Mouse (Mus musculus): ENCODE measurements at regions not wholly inside any gene's neighbourhood (a gene's known extent, or its start where the extent isn't known, plus 50 kb on each side); places are given as distances from the start of the nearest gene placed in this dataset.

- no peak for DNase-seq (ENCODE audit: low spot score in 2 of 2)
Observed at GRCm38 (mm10) chr15:56979353-56979752, 498.1 kb downstream of the Slc22a22 start.

- no peak for DNase-seq (ENCODE audit: low spot score in 2 of 2)
Observed at GRCm38 (mm10) chr15:56975446-56976433, 501.7 kb downstream of the Slc22a22 start.

DNA sequence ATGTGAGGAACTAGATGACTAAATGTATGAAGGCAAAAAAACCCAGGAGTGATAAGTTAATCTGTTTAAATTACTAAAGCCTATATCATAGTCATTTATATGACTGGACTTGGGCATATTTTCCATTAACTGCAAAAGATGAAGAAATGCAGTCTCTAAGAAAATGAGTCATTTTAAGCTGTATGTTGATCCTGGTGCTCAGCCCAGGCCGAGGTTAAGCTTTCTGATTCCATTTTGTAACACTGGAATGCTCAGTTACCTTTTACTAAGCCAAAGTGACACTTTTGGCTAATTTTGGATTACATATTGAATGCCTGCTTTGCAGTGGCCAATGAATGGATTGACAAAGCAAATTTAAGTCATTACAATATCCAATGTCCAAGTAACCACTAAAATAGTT, 507.3 kb downstream of the Slc22a22 start:
- no peak for DNase-seq (ENCODE audit: low spot score in 2 of 2)

- DNase-seq (ENCODE audit: low spot score in 2 of 2): no peak
Observed at GRCm38 (mm10) chr15:56956356-56956755, 521.1 kb downstream of the Slc22a22 start.

DNA sequence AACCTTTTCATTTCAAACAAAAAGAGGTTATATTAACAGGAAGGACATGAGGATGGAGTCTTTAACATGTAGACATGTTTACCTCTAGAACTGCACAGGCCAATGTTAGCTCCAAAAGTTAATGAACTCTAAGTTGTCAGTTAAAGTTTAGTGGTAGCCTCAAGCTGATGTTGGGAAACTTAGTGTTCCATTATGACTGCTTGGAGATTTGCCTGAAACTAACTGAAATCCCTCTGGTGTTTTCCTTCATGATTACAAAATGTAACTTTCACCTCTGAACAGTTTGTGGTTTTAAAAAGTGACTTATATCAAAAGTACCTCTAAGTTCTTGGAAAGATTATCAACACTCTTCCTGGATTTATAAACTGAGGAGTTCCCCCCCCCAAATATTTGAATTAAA, 525.2 kb downstream of the Slc22a22 start:
- no peak for DNase-seq (ENCODE audit: low spot score in 2 of 2)

DNA sequence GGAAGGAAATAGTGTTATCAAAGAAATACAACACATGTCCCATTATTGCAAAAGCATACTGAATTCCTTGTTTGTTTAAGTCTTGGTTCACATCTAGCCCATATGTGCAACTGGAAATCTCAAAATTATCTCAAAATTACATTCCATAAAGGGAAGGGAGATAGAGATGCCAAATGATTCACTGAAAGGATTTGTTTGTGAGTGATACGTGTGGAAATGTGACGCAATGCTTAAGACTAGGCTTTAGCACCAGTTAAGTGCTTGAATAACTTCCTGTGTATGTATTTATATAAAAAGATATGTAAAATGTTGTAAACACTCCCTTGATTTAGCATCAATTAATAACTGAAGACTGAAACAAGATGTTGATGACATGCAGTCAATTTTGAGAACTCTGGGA, 526.6 kb downstream of the Slc22a22 start:
- no peak for DNase-seq (ENCODE audit: low spot score in 2 of 2)

- no peak for DNase-seq (ENCODE audit: low spot score in 2 of 2)
Observed at GRCm38 (mm10) chr15:56940891-56941290, 536.5 kb downstream of the Slc22a22 start.

DNA sequence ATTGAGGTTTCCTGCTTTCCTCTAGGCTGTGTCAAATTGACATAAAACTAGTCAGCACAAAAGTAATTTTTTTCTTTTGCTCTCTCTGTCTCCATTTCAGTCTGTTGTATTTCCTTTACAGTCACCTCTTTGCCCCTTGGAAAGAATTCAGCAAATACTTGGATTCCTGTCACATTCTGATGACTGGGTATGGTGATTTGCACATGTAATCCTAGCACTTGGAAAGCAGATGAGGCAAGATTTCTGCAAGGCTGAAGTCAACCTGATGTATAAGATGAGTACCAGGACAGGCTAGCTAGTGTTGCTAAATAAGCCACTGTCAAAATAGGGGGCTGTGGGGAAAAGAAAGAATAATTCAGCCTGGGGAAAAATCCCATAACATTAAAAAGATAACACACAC, 580.9 kb downstream of the Slc22a22 start:
- no peak for DNase-seq (ENCODE audit: low spot score in 2 of 2)

GRCm38 (mm10) chr15:56881501-56881900, 595.9 kb downstream of the Slc22a22 start:
- no peak for DNase-seq (ENCODE audit: low spot score in 2 of 2)

- no peak for DNase-seq (ENCODE audit: low spot score in 2 of 2)
Observed at GRCm38 (mm10) chr15:56865879-56866278, 611.5 kb downstream of the Slc22a22 start.

DNA sequence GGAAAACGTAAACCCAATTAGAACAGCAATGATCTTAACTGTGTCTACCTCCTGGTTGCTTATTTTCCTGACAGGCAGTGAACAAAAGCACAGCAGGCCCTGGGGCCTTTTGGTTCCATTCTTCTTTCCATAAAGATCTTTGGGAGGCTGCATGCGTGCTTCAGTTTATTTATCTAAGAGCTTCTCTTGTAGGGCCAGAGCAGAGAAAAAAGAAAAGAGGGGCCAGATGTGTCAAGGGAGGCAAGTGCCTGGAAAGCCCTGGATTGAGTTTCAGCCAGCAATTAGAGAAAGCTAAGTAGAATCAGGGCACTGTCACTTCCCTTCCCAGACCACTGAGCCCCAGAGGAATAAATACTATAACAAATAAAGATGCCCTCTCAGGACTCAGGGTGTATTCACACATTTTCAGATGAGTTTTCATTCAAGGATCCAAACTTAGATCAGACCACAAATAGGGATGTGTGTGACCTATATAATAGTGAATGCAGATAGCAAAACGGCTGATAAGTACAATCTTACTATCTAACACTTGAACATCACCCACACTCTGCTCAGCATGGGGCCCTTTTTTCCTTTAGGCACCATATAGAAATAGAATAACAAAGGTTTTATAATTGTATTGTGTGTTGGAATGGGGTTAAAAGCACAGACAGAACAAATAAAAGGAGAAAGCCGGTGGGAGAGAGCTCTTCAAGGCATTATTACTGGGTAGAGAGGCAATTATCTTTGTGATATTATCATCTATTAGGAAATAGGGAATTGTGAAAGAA, 612.2 kb downstream of the Slc22a22 start:
- no peak for DNase-seq (ENCODE audit: low spot score in 2 of 2)

- no peak for DNase-seq (ENCODE audit: low spot score in 2 of 2)
Observed at GRCm38 (mm10) chr15:56858627-56859334, 618.6 kb downstream of the Slc22a22 start.

GRCm38 (mm10) chr15:56858134-56858533, 619.3 kb downstream of the Slc22a22 start:
- no peak for DNase-seq (ENCODE audit: low spot score in 2 of 2)

- DNase-seq (ENCODE audit: low spot score in 2 of 2): peak in 1 of 2 experiments; percentile 64
Observed at GRCm38 (mm10) chr15:56856057-56856456, 621.4 kb downstream of the Slc22a22 start.

DNA sequence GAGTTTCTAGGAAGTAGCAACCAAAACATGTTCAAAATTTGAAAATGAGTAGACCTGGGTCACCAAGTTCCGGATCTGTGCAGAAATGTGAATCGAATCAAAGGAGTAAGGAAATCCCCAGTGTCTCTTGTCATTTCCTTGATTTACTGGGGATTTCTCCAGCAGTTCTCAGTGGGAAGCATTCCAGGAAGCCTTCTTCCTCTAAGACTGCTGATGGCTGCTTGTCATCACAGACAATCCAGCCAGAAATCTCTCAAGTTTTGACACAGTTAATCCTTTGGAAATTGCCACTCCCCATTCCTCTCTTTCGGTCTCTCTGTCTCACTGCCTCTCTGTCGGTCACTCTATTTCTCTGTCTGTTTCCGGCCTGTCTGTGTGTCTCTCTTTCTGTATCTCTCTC, 624.3 kb downstream of the Slc22a22 start:
- DNase-seq (ENCODE audit: low spot score in 2 of 2): no peak

DNA sequence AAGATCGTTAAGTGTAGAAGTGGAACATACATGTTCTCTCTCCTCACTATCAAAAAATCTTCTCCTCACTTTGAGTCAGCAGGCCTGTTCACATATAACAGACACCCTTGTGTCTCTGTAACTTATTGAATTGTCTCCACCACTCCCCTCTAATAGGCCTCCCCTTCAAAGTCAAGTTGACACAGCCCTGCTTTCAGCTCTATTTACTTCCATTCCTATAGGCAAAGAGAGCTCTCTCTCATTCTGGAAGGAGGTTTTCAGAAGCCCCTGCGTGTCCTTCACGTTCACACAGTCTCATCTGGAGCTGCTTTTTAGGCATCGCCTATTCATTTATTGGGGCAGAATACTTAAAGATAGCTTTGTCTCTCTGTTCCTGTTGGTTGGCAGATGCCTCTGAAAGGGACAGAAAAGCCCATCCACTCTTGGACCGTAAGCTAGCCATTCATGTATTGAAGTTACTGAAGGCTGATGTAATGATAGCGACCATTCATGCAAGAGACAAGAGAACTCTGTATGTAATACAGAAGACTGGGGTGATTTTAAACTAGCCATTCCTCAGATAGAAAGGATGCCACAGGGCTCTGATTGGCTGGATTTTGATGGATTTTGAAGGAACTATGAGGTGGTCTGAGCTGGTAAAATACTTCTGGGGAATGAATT, 629.8 kb downstream of the Slc22a22 start:
- DNase-seq (ENCODE audit: low spot score in 2 of 2): no peak

DNA sequence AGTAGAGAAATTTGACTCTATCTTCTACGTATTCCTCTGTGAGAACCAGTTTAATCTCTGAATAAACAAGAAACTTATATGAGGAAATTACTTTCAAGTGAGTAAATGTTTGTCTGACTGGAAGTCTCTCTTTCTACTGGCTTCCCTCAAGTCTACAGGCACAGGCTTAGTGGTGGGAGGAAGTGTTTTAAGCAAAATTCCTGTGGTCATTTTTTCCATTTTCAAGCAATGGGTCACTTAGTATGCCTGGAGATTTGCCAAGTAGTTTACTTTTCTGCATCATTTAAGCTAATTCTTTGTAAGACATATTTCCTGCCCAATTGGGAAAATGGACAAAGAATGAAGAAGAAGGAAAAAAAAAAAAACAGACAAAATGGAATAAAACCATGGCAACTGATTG, 632.9 kb downstream of the Slc22a22 start:
- no peak for DNase-seq (ENCODE audit: low spot score in 2 of 2)

DNA sequence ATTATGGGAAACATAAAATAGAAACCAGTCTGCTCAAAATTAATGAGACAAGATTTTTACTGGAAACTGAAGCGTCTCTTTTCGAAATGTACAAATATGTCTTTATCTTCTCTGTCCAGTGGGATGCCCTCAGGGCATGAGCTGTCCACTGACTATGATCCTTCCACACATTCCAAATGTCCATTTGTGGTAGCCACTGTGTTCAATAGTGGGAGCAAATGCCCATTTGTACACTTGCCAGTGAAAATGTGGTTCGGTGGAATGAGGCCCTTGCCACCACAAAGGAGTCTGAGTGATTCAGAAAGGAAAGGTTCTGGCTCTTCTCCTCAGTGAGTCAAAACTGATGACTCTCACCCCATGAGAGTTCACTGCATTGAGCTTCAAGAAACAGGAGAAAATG, 635.9 kb downstream of the Slc22a22 start:
- DNase-seq (ENCODE audit: low spot score in 2 of 2): no peak

DNA sequence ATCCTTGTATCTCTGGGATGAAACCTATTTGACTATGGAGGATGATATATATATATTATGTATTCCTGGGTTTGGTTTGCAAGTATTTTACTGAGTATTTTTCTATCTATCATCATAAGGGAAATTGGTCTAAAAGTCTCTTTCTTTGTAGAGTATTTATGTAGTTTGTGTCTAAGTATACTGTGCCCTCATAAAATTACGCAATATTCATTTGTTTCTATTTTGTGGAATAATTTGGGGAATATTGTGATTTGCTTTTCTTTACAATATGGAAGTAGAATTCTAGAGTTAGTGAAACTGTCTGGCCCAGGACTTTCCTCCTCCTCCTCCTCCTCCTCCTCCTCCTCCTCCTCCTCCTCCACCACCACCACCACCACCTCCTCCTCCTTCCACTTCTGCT, 640.1 kb downstream of the Slc22a22 start:
- no peak for DNase-seq (ENCODE audit: low spot score in 2 of 2)

DNA sequence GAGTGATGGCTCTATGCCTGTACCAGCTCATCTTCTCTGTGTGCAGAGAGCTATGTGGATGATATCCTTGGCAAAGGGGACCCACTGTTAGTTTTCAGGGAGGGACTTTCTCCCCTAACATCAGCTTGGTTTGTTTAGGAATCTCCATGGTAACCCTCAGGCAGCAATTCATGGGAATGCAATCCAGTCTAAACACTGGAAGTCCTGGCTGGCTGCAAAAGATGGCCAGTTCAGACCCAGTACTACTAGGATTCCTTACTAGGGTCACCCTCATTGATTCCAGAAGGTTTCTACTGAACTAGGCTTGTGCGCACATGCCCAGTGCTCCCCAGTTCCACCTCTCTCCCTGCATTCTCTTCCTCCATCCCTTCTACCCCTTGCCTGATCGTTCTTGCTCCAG, 642.8 kb downstream of the Slc22a22 start:
- no peak for DNase-seq (ENCODE audit: low spot score in 2 of 2)

- no peak for DNase-seq (ENCODE audit: low spot score in 2 of 2)
Observed at GRCm38 (mm10) chr15:56832666-56833065, 644.8 kb downstream of the Slc22a22 start.

Data from urinary bladder, postnatal 4 days (tissue).